In the genomic region with DNA sequence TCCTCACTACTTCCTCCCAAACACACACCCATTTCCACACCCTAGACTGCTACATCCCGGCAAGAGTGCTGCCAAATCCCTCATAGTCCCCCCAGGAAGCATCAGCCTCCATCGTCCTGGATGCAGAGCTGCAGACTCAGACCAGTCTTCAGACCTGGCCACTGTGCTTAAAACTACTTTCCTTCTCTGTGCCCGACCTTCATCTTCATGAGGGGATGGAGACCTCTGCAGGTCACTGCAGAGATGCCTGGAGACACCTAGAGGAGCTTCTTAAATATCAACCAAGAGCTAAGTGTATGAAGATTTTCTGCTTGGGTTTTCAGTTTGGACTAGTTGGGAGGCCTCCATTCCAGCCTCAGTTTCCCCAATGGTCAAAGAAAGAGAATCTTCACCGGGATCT, we compare ENCODE assay signal across 12 mouse cellular contexts. TPM values are rescaled to one million over a fixed set of nuclear protein-coding genes. Genes with fewer than 3 reads are reported as not detected.
A peak's percentile ranks its signal among the peaks of the same experiment; 100 is the strongest.
DNase-seq lines count a peak whose midpoint lies in the region; ATAC-seq and TF ChIP-seq lines count a peak whose summit lies in the region.
"Had no signal": no experiment of that assay in that cellular context is flagged by ENCODE, and none has a peak within 500 bp of the region (broad histone marks: within the 10 kb centered on the region; RNA-seq: fewer than 3 reads in every experiment).

No protein-coding gene starts in this region.

- H3K9ac ChIP-seq in kidney, embryonic 14.5 days (ENCODE audit: low read depth, low read length) = no peak overlapping the region
- H3K9ac ChIP-seq: midbrain, embryonic 13.5 days; stomach, embryonic 15.5 days had no signal

- H3K27me3 ChIP-seq in kidney, adult 2 months (replicated peaks; ENCODE audit: control insufficient read depth, insufficient read depth, low read length) = no peaks in the 10 kb centered on the region
- no peaks in the 10 kb centered on the region for H3K27me3 ChIP-seq in kidney, embryonic 14.5 days (ENCODE audit: control insufficient read depth, insufficient read depth, low read length)
- H3K27me3 ChIP-seq: midbrain, embryonic 13.5 days; stomach, embryonic 15.5 days had no signal

- no peaks in the 10 kb centered on the region for H3K4me1 ChIP-seq in kidney, adult 2 months (ENCODE audit: control insufficient read depth, insufficient read depth, low read length)
- H3K4me1 ChIP-seq in kidney, embryonic 14.5 days (ENCODE audit: control insufficient read depth, insufficient read depth, low read length) = no peaks in the 10 kb centered on the region

- WGBS in kidney, adult 2 months = 46% methylated on average over 4 of the region's 4 CpGs
- WGBS in kidney, embryonic 14.5 days = 41% methylated on average over 4 of the region's 4 CpGs

- no peak overlapping the region for H3K27ac ChIP-seq in kidney, adult 2 months (ENCODE audit: insufficient read depth, low read depth, low read length)
- no peak overlapping the region for H3K27ac ChIP-seq in kidney, embryonic 14.5 days (ENCODE audit: low read depth, low read length)
- H3K27ac ChIP-seq: midbrain, embryonic 13.5 days; stomach, embryonic 15.5 days had no signal

- no peaks in the 10 kb centered on the region for H3K9me3 ChIP-seq in kidney, embryonic 14.5 days (ENCODE audit: control insufficient read depth, low read length)
- H3K9me3 ChIP-seq: midbrain, embryonic 13.5 days; stomach, embryonic 15.5 days had no signal

- ATAC-seq in megakaryocyte-erythroid progenitor cell, adult 5-6 weeks (replicated peaks; ENCODE audit: low FRiP score, low TSS enrichment, poor library complexity, severe bottlenecking) = no peak
- ATAC-seq in kidney, embryonic 14.5 days (ENCODE audit: low FRiP score, low TSS enrichment) = no peak
- ATAC-seq: midbrain, embryonic 13.5 days had no signal

- TF ChIP-seq POLR2A in kidney, adult 2 months (IDR thresholded peaks at IDR 0.05; ENCODE audit: low read depth, low read length) = no peak

- no peaks in the 10 kb centered on the region for H3K36me3 ChIP-seq in kidney, adult 2 months (ENCODE audit: control insufficient read depth, insufficient read depth, low read length)
- no peaks in the 10 kb centered on the region for H3K36me3 ChIP-seq in kidney, embryonic 14.5 days (ENCODE audit: control insufficient read depth, insufficient read depth, low read length)
- H3K36me3 ChIP-seq: midbrain, embryonic 13.5 days; stomach, embryonic 15.5 days had no signal

- 0 out of 2 replicates have a peak, but pooled peaks have one; percentile 24 for TF ChIP-seq CTCF in kidney, adult 2 months (conservative IDR thresholded peaks at IDR 0.05; ENCODE audit: insufficient read depth, insufficient read length, low read depth, low read length)

- H3K4me3 ChIP-seq in kidney, adult 2 months (ENCODE audit: insufficient read depth, low read depth, low read length) = no peak overlapping the region
- no peak overlapping the region for H3K4me3 ChIP-seq in kidney, embryonic 14.5 days (ENCODE audit: low read length)
- H3K4me3 ChIP-seq: midbrain, embryonic 13.5 days; stomach, embryonic 15.5 days had no signal

- no peak for DNase-seq in kidney, adult 2 months
- no peak for DNase-seq in kidney, adult 8-10 months
- DNase-seq in CD4-positive helper T cell, adult 2 months (ENCODE audit: low read depth, low spot score) = peak; percentile 57
- peak; percentile 47 for DNase-seq in T-cell, adult 2 months (ENCODE audit: low spot score)
- DNase-seq in lung, postnatal 36 days = peak; percentile 47
- no peak for DNase-seq in urinary bladder, adult 2 months (ENCODE audit: low spot score)
- DNase-seq: layer of hippocampus, postnatal 36 days had no signal

- no peak overlapping the region for H3K4me2 ChIP-seq in kidney, embryonic 14.5 days (replicated peaks; ENCODE audit: low read depth, low read length)
- H3K4me2 ChIP-seq: midbrain, embryonic 13.5 days; stomach, embryonic 15.5 days had no signal

RNA-seq across cellular contexts. Expression of a gene that starts 4.6 kb away (rescaled TPM):
- polyA plus RNA-seq in kidney, adult 2 months (2012; rRNA removed) = not detected in 2 replicates
- polyA plus RNA-seq in urinary bladder, adult 2 months (2012; rRNA removed) = 0.09 TPM in 1 of 2 replicates, not detected in the other
- not detected in 2 replicates for total RNA-seq in megakaryocyte-erythroid progenitor cell, adult 5-6 weeks (2014; fragmentation: Nextera tagmentation)
- total RNA-seq in megakaryocyte-erythroid progenitor cell, adult 5-6 weeks (2017) = not detected in 2 replicates
- polyA plus RNA-seq in kidney, embryonic 14.5 days (2014; fragmentation: Nextera tagmentation; extraction: Ambion mirVana) = not detected in 2 replicates
- total RNA-seq: layer of hippocampus, postnatal 36 days had no signal
- polyA plus RNA-seq: gonadal fat pad, adult 2 months; midbrain, embryonic 13.5 days had no signal

RNA-seq across cellular contexts. Expression of a gene that starts 13.0 kb away (rescaled TPM):
- polyA plus RNA-seq in kidney, adult 2 months (2012; rRNA removed) = not detected in 2 replicates
- not detected in 2 replicates for polyA plus RNA-seq in urinary bladder, adult 2 months (2012; rRNA removed)
- not detected in 2 replicates for total RNA-seq in megakaryocyte-erythroid progenitor cell, adult 5-6 weeks (2014; fragmentation: Nextera tagmentation)
- not detected in 2 replicates for total RNA-seq in megakaryocyte-erythroid progenitor cell, adult 5-6 weeks (2017)
- polyA plus RNA-seq in kidney, embryonic 14.5 days (2014; fragmentation: Nextera tagmentation; extraction: Ambion mirVana) = not detected in 2 replicates
- total RNA-seq: layer of hippocampus, postnatal 36 days had no signal
- polyA plus RNA-seq: gonadal fat pad, adult 2 months; midbrain, embryonic 13.5 days; stomach, embryonic 15.5 days had no signal

RNA-seq across cellular contexts. Expression of a gene that starts 49.5 kb away (rescaled TPM):
- polyA plus RNA-seq in kidney, adult 2 months (2012; rRNA removed) = 0.19 and 0.53 TPM in 2 replicates
- polyA plus RNA-seq in urinary bladder, adult 2 months (2012; rRNA removed) = 0.96 and 1.1 TPM in 2 replicates
- total RNA-seq in megakaryocyte-erythroid progenitor cell, adult 5-6 weeks (2014; fragmentation: Nextera tagmentation) = 11.9 and 22.5 TPM in 2 replicates
- total RNA-seq in megakaryocyte-erythroid progenitor cell, adult 5-6 weeks (2017) = 20.0 and 23.1 TPM in 2 replicates
- 0.37 and 1.3 TPM in 2 replicates for polyA plus RNA-seq in kidney, embryonic 14.5 days (2014; fragmentation: Nextera tagmentation; extraction: Ambion mirVana)

Comparison
In these comparisons a context has a peak if more than half of its experiments do, and no peak if none do; other contexts are left out.
1. DNase-seq: peak in CD4-positive helper T cell, adult 2 months (single experiment), T-cell, adult 2 months (single experiment) and lung, postnatal 36 days (single experiment); none in kidney, adult 2 months (single experiment), kidney, adult 8-10 months (0 of 2) and urinary bladder, adult 2 months (single experiment).